Mouse (Mus musculus): Measurements from ENCODE around the gene Olfr1110. TPM values are rescaled to one million over a fixed set of nuclear protein-coding genes. Genes with fewer than 3 reads are reported as not detected.
"Not testable (repeated sequence)": the region's sequence is repeated elsewhere in the genome, so short reads cannot be mapped to it uniquely, and the experiment has no call there.

Olfr1110 gene
- polyA plus RNA-seq (2016; fragmentation: Nextera tagmentation; extraction: Ambion mirVana): not detected in 2 replicates

- Histone ChIP-seq H3K4me3 (no peak within 1 kb of the TSS), H3K4me1 (no peaks in the 10 kb centered on the region), H3K27me3 (no peaks in the 10 kb centered on the region), H3K27ac (replicated peaks) (no peak within 1 kb of the TSS), H3K9me3 (no peaks in the 10 kb centered on the region), H3K9ac (replicated peaks) (no peak within 1 kb of the TSS), H3K36me3 (no peaks in the 10 kb centered on the region), H3K4me2 (replicated peaks) (no peak within 1 kb of the TSS)
- 84% methylated on average over 1 of the region's 1 CpGs for whole genome bisulfite sequencing
- no peak for ATAC-seq (ENCODE audit: low FRiP score, low read depth)
These were observed at the start of gene Olfr1110 for GRCm38 (mm10) chr2:87140200-87140599. Gene Olfr1110, minus strand, starts transcription at chr2:87140300.

GRCm38 (mm10) chr2:87187498-87187897 lies 47.4 kb upstream of the Olfr1110 start, which contains the start of gene Olfr1112:
Gene Olfr1112, plus strand, starts transcription at chr2:87187798.
- Histone ChIP-seq H3K9me3 (no peaks in the 10 kb centered on the region), H3K27me3 (no peaks in the 10 kb centered on the region), H3K27ac (replicated peaks) (no peak within 1 kb of the TSS), H3K36me3 (no peaks in the 10 kb centered on the region), H3K4me2 (replicated peaks) (no peak within 1 kb of the TSS), H3K4me1 (no peaks in the 10 kb centered on the region), H3K4me3 (no peak within 1 kb of the TSS), H3K9ac (replicated peaks) (no peak within 1 kb of the TSS)
- 83% methylated on average over 1 of the region's 1 CpGs for WGBS
- no peak for ATAC-seq (ENCODE audit: low FRiP score, low read depth)

- not testable (repeated sequence) for H3K9me3 ChIP-seq; H3K4me2 ChIP-seq (replicated peaks); ATAC-seq (ENCODE audit: low FRiP score, low read depth); H3K27me3 ChIP-seq; H3K4me1 ChIP-seq; H3K4me3 ChIP-seq; H3K27ac ChIP-seq (replicated peaks); H3K9ac ChIP-seq (replicated peaks); H3K36me3 ChIP-seq
- 83% methylated on average over 2 of the region's 2 CpGs for WGBS
These were observed 27.6 kb upstream of the Olfr1110 start for GRCm38 (mm10) chr2:87167731-87168130.

GRCm38 (mm10) chr2:87152524-87152923 lies 12.4 kb upstream of the Olfr1110 start, which contains the start of gene Olfr1111:
Gene Olfr1111, minus strand, starts transcription at chr2:87152624.
- H3K4me3 ChIP-seq: no peak within 1 kb of the TSS
- no peak within 1 kb of the TSS for H3K4me2 ChIP-seq (replicated peaks)
- H3K27me3 ChIP-seq: no peaks in the 10 kb centered on the region
- H3K9me3 ChIP-seq: no peaks in the 10 kb centered on the region
- H3K9ac ChIP-seq (replicated peaks): no peak within 1 kb of the TSS
- no peak for ATAC-seq (ENCODE audit: low FRiP score, low read depth)
- H3K4me1 ChIP-seq: no peaks in the 10 kb centered on the region
- no peaks in the 10 kb centered on the region for H3K36me3 ChIP-seq
- no peak within 1 kb of the TSS for H3K27ac ChIP-seq (replicated peaks)

GRCm38 (mm10) chr2:87114467-87114866 lies 25.6 kb downstream of the Olfr1110 start, which contains the start of gene Olfr259:
Gene Olfr259, minus strand, starts transcription at chr2:87114567.
- no peaks in the 10 kb centered on the region for H3K9me3 ChIP-seq
- no peak within 1 kb of the TSS for H3K27ac ChIP-seq (replicated peaks)
- H3K4me1 ChIP-seq: no peaks in the 10 kb centered on the region
- no peaks in the 10 kb centered on the region for H3K27me3 ChIP-seq
- H3K4me3 ChIP-seq: no peak within 1 kb of the TSS
- no peak for ATAC-seq (ENCODE audit: low FRiP score, low read depth)
- H3K36me3 ChIP-seq: no peaks in the 10 kb centered on the region
- no peak within 1 kb of the TSS for H3K9ac ChIP-seq (replicated peaks)
- no peak within 1 kb of the TSS for H3K4me2 ChIP-seq (replicated peaks)

GRCm38 (mm10) chr2:87095908-87096307 lies 44.2 kb downstream of the Olfr1110 start, which contains the start of gene Olfr1109:
Gene Olfr1109, minus strand, starts transcription at chr2:87096008.
- Histone ChIP-seq H3K9ac (replicated peaks) (no peak within 1 kb of the TSS), H3K4me3 (no peak within 1 kb of the TSS), H3K4me2 (replicated peaks) (no peak within 1 kb of the TSS), H3K36me3 (no peaks in the 10 kb centered on the region), H3K27ac (replicated peaks) (no peak within 1 kb of the TSS), H3K9me3 (no peaks in the 10 kb centered on the region), H3K4me1 (no peaks in the 10 kb centered on the region), H3K27me3 (no peaks in the 10 kb centered on the region)
- WGBS: 56% methylated on average over 1 of the region's 1 CpGs
- no peak for ATAC-seq (ENCODE audit: low FRiP score, low read depth)

Other genes with a start within 250 kb of the Olfr1110 start
- not detected in 2 replicates for gene Olfr1097, start 248.1 kb downstream of the Olfr1110 start, polyA plus RNA-seq (2016; fragmentation: Nextera tagmentation; extraction: Ambion mirVana)
- not detected in 2 replicates for gene Olfr1098, start 215.8 kb downstream of the Olfr1110 start, polyA plus RNA-seq (2016; fragmentation: Nextera tagmentation; extraction: Ambion mirVana)
- not detected in 2 replicates for gene Olfr1099, start 179.6 kb downstream of the Olfr1110 start, polyA plus RNA-seq (2016; fragmentation: Nextera tagmentation; extraction: Ambion mirVana)
- gene Olfr1100, start 160.3 kb downstream of the Olfr1110 start, polyA plus RNA-seq (2016; fragmentation: Nextera tagmentation; extraction: Ambion mirVana): not detected in 2 replicates
- gene Olfr1101, start 149.1 kb downstream of the Olfr1110 start, polyA plus RNA-seq (2016; fragmentation: Nextera tagmentation; extraction: Ambion mirVana): not detected in 2 replicates
- gene Olfr1102, start 141.9 kb downstream of the Olfr1110 start, polyA plus RNA-seq (2016; fragmentation: Nextera tagmentation; extraction: Ambion mirVana): not detected in 2 replicates
- gene Olfr1104, start 113.2 kb downstream of the Olfr1110 start, polyA plus RNA-seq (2016; fragmentation: Nextera tagmentation; extraction: Ambion mirVana): not detected in 2 replicates
- not detected in 2 replicates for gene Olfr1105, start 103.8 kb downstream of the Olfr1110 start, polyA plus RNA-seq (2016; fragmentation: Nextera tagmentation; extraction: Ambion mirVana)
- not detected in 2 replicates for gene Olfr1106, start 88.0 kb downstream of the Olfr1110 start, polyA plus RNA-seq (2016; fragmentation: Nextera tagmentation; extraction: Ambion mirVana)
- gene Olfr1107, start 64.5 kb downstream of the Olfr1110 start, polyA plus RNA-seq (2016; fragmentation: Nextera tagmentation; extraction: Ambion mirVana): not detected in 2 replicates
- not detected in 2 replicates for gene Olfr1109, start 44.3 kb downstream of the Olfr1110 start, polyA plus RNA-seq (2016; fragmentation: Nextera tagmentation; extraction: Ambion mirVana)
- not detected in 2 replicates for gene Olfr259, start 25.7 kb downstream of the Olfr1110 start, polyA plus RNA-seq (2016; fragmentation: Nextera tagmentation; extraction: Ambion mirVana)
- not detected in 2 replicates for gene Olfr1111, start 12.3 kb upstream of the Olfr1110 start, polyA plus RNA-seq (2016; fragmentation: Nextera tagmentation; extraction: Ambion mirVana)
- gene Olfr1112, start 47.5 kb upstream of the Olfr1110 start, polyA plus RNA-seq (2016; fragmentation: Nextera tagmentation; extraction: Ambion mirVana): not detected in 2 replicates
- not detected in 2 replicates for gene Olfr1113, start 68.7 kb upstream of the Olfr1110 start, polyA plus RNA-seq (2016; fragmentation: Nextera tagmentation; extraction: Ambion mirVana)
- gene Olfr1115, start 107.7 kb upstream of the Olfr1110 start, polyA plus RNA-seq (2016; fragmentation: Nextera tagmentation; extraction: Ambion mirVana): not detected in 2 replicates
- gene Olfr1116, start 127.2 kb upstream of the Olfr1110 start, polyA plus RNA-seq (2016; fragmentation: Nextera tagmentation; extraction: Ambion mirVana): not detected in 2 replicates
- gene Olfr1118, start 167.3 kb upstream of the Olfr1110 start, polyA plus RNA-seq (2016; fragmentation: Nextera tagmentation; extraction: Ambion mirVana): not detected in 2 replicates
- gene Olfr1120, start 214.5 kb upstream of the Olfr1110 start, polyA plus RNA-seq (2016; fragmentation: Nextera tagmentation; extraction: Ambion mirVana): not detected in 2 replicates
- not detected in 2 replicates for gene Olfr1121, start 229.6 kb upstream of the Olfr1110 start, polyA plus RNA-seq (2016; fragmentation: Nextera tagmentation; extraction: Ambion mirVana)
- gene Olfr1122, start 245.5 kb upstream of the Olfr1110 start, polyA plus RNA-seq (2016; fragmentation: Nextera tagmentation; extraction: Ambion mirVana): not detected in 2 replicates